Mouse (Mus musculus): Measurements from ENCODE around the gene Nme6.

GRCm38 (mm10) chr9:109862397-109863044 is 30.0 kb downstream of the Nme6 start:
- TF ChIP-seq CTCF (IDR thresholded peaks at IDR 0.05; ENCODE audit: low read depth), result peak; percentile 95
- TF ChIP-seq EP300 (optimal IDR thresholded peaks at IDR 0.05), result no peak

All from stomach, postnatal 0 days (tissue).